Mouse (Mus musculus): ENCODE data around the gene Igf2bp3. TPM values are rescaled to one million over a fixed set of nuclear protein-coding genes. Genes with fewer than 3 reads are reported as not detected.
A peak's percentile ranks its signal among the peaks of the same experiment; 100 is the strongest.

The Igf2bp3 gene
- polyA plus RNA-seq, 1 experiment from 2014 or later = 145 TPM

DNA sequence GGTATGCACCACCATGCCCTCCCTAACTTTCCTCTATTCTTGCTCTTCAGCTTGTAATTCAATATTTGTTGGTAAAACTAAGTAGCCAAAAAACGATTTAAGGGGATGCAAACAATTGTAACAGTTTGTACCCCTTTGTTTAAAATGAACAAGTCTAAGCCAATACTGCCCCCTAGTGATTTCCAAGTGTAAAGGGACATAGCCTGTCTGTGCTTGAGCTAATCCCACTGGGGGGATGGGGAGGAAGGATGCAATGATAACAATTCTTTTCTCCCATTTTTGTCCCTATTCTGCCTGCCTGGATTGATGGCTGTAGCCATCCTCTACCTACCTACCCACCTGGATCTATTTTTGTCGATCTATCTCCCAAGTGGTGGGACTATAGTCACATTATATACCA lies 32.5 kb upstream of the Igf2bp3 start:
- Histone ChIP-seq H3K4me3 (ENCODE audit: low read depth, low read length) (no peak overlapping the region), H3K27me3 (ENCODE audit: control insufficient read depth, insufficient read depth, low read length) (no peaks in the 10 kb centered on the region), H3K9ac (ENCODE audit: low read length) (no peak overlapping the region), H3K4me1 (ENCODE audit: control insufficient read depth, insufficient read depth, low read length) (no peaks in the 10 kb centered on the region), H3K27ac (ENCODE audit: low read depth, low read length) (no peak overlapping the region), H3K9me3 (ENCODE audit: control insufficient read depth, low read length) (no peaks in the 10 kb centered on the region), H3K4me2 (no peak overlapping the region), H3K36me3 (ENCODE audit: control insufficient read depth, insufficient read depth, low read length) (peaks cover 34% of the 10 kb centered on the region; the same call in 1 of the 2 replicates)
- no peak for DNase-seq (ENCODE audit: low spot score, missing footprints)
- ATAC-seq (ENCODE audit: low FRiP score) = no peak
- 67% methylated on average over 2 of the region's 2 CpGs for WGBS

DNA sequence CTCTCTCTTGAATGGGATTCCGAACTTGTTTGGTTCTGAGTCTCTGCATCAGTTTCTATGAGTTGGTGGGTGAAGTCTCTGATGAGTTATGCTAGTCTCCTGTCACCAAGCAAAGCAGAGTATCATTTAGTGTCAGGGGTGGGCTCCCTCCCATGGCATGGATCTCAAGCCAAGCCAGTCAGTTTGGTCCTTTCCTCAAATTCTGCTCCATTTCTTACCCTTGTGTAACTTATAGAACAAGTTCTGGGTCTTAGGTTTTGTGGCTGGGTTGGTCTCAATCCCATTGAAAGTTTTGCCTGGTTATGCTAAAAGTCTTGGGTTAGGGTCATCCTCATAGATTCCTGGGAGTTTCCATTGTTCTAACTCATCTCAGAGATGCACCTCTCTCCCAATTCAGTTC lies 27.6 kb upstream of the Igf2bp3 start:
- 89% methylated on average over 1 of the region's 1 CpGs for WGBS
- Histone ChIP-seq H3K4me2 (no peak overlapping the region), H3K36me3 (ENCODE audit: control insufficient read depth, insufficient read depth, low read length) (peaks cover 23% of the 10 kb centered on the region; the same call in 1 of the 2 replicates), H3K9ac (ENCODE audit: low read length) (no peak overlapping the region), H3K4me1 (ENCODE audit: control insufficient read depth, insufficient read depth, low read length) (no peaks in the 10 kb centered on the region), H3K27ac (ENCODE audit: low read depth, low read length) (no peak overlapping the region), H3K27me3 (ENCODE audit: control insufficient read depth, insufficient read depth, low read length) (no peaks in the 10 kb centered on the region), H3K4me3 (ENCODE audit: low read depth, low read length) (no peak overlapping the region), H3K9me3 (ENCODE audit: control insufficient read depth, low read length) (no peaks in the 10 kb centered on the region)
- ATAC-seq (ENCODE audit: low FRiP score) (no peak), DNase-seq (ENCODE audit: low spot score, missing footprints) (no peak)

DNA sequence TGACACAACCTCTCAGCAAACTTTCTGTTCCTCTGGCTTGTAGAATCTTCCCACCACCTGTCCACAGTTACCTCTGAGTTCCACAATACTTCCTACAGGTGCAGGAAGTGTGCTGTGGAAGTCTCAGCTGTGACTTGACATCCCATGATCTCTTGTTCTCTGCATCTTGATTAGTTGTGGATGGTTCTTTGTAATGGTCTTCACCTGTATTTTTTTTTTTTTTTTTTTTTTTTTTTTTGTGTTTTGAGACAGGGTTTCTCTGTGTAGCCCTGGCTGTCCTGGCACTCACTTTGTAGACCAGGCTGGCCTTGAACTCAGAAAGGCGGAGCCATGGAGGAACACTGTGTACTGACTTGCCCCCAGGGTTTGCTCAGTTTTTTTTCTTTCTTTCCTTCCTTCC lies 26.8 kb upstream of the Igf2bp3 start:
- DNase-seq (ENCODE audit: low spot score, missing footprints) (no peak), ATAC-seq (ENCODE audit: low FRiP score) (no peak)
- Histone ChIP-seq H3K4me3 (ENCODE audit: low read depth, low read length) (no peak overlapping the region), H3K27me3 (ENCODE audit: control insufficient read depth, insufficient read depth, low read length) (no peaks in the 10 kb centered on the region), H3K9ac (ENCODE audit: low read length) (no peak overlapping the region), H3K9me3 (ENCODE audit: control insufficient read depth, low read length) (no peaks in the 10 kb centered on the region), H3K4me1 (ENCODE audit: control insufficient read depth, insufficient read depth, low read length) (no peaks in the 10 kb centered on the region), H3K4me2 (no peak overlapping the region), H3K36me3 (ENCODE audit: control insufficient read depth, insufficient read depth, low read length) (peaks cover 21% of the 10 kb centered on the region; the same call in 1 of the 2 replicates), H3K27ac (ENCODE audit: low read depth, low read length) (no peak overlapping the region)
- WGBS = 84% methylated on average over 1 of the region's 1 CpGs

DNA sequence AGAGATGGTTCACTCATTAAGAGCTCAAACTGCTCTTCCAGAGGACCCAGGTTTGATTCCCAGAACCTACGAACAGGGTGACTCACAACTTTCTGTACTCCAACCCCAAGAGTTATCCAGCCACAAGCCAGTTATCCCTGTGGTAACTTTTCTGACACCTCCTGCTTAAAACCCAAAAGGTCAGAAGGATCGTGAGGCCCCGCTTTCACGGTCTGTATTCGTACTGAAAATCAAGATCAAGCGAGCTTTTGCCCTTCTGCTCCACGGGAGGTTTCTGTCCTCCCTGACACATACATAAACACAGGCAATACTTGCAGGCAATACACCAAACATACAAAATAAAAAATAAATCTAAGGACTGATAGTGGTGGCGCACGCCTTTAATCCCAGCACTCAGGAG lies 21.6 kb upstream of the Igf2bp3 start:
- Histone ChIP-seq H3K9ac (ENCODE audit: low read length) (no peak overlapping the region), H3K27me3 (ENCODE audit: control insufficient read depth, insufficient read depth, low read length) (no peaks in the 10 kb centered on the region), H3K4me1 (ENCODE audit: control insufficient read depth, insufficient read depth, low read length) (no peaks in the 10 kb centered on the region), H3K9me3 (ENCODE audit: control insufficient read depth, low read length) (no peaks in the 10 kb centered on the region), H3K27ac (ENCODE audit: low read depth, low read length) (no peak overlapping the region), H3K4me2 (no peak overlapping the region), H3K4me3 (ENCODE audit: low read depth, low read length) (no peak overlapping the region), H3K36me3 (ENCODE audit: control insufficient read depth, insufficient read depth, low read length) (0 out of 2 replicates have a peak, but pooled peaks cover 2% of the 10 kb centered on the region)
- peak; percentile 100 for DNase-seq (ENCODE audit: low spot score, missing footprints)
- 50% methylated on average over 9 of the region's 9 CpGs for WGBS
- peak; percentile 97 for ATAC-seq (ENCODE audit: low FRiP score)

GRCm38 (mm10) chr6:49233356-49233755 lies 18.6 kb upstream of the Igf2bp3 start:
- no peaks in the 10 kb centered on the region for H3K4me1 ChIP-seq (ENCODE audit: control insufficient read depth, insufficient read depth, low read length)
- no peak for ATAC-seq (ENCODE audit: low FRiP score)
- no peak overlapping the region for H3K4me3 ChIP-seq (ENCODE audit: low read depth, low read length)
- no peaks in the 10 kb centered on the region for H3K27me3 ChIP-seq (ENCODE audit: control insufficient read depth, insufficient read depth, low read length)
- DNase-seq (ENCODE audit: low spot score, missing footprints) = no peak
- no peak overlapping the region for H3K4me2 ChIP-seq
- H3K9me3 ChIP-seq (ENCODE audit: control insufficient read depth, low read length) = no peaks in the 10 kb centered on the region
- no peak overlapping the region for H3K27ac ChIP-seq (ENCODE audit: low read depth, low read length)
- no peaks in the 10 kb centered on the region for H3K36me3 ChIP-seq (ENCODE audit: control insufficient read depth, insufficient read depth, low read length)
- no peak overlapping the region for H3K9ac ChIP-seq (ENCODE audit: low read length)
- WGBS = 63% methylated on average over 4 of the region's 4 CpGs

- Histone ChIP-seq H3K9ac (ENCODE audit: low read length) (no peak overlapping the region), H3K4me3 (ENCODE audit: low read depth, low read length) (no peak overlapping the region), H3K4me2 (no peak overlapping the region), H3K27me3 (ENCODE audit: control insufficient read depth, insufficient read depth, low read length) (no peaks in the 10 kb centered on the region), H3K36me3 (ENCODE audit: control insufficient read depth, insufficient read depth, low read length) (no peaks in the 10 kb centered on the region), H3K9me3 (ENCODE audit: control insufficient read depth, low read length) (no peaks in the 10 kb centered on the region), H3K4me1 (ENCODE audit: control insufficient read depth, insufficient read depth, low read length) (no peaks in the 10 kb centered on the region), H3K27ac (ENCODE audit: low read depth, low read length) (no peak overlapping the region)
- DNase-seq (ENCODE audit: low spot score, missing footprints) (peak; percentile 91), ATAC-seq (ENCODE audit: low FRiP score) (no peak)
- WGBS = 18% methylated on average over 7 of the region's 7 CpGs
Measured at GRCm38 (mm10) chr6:49228126-49228679, 13.4 kb upstream of the Igf2bp3 start.

GRCm38 (mm10) chr6:49227184-49227735 lies 12.5 kb upstream of the Igf2bp3 start:
- H3K4me3 ChIP-seq (ENCODE audit: low read depth, low read length) = no peak overlapping the region
- H3K36me3 ChIP-seq (ENCODE audit: control insufficient read depth, insufficient read depth, low read length) = no peaks in the 10 kb centered on the region
- no peaks in the 10 kb centered on the region for H3K9me3 ChIP-seq (ENCODE audit: control insufficient read depth, low read length)
- no peak overlapping the region for H3K27ac ChIP-seq (ENCODE audit: low read depth, low read length)
- WGBS = 9% methylated on average over 15 of the region's 15 CpGs
- no peak for ATAC-seq (ENCODE audit: low FRiP score)
- no peak overlapping the region for H3K4me2 ChIP-seq
- peak; percentile 91 for DNase-seq (ENCODE audit: low spot score, missing footprints)
- no peaks in the 10 kb centered on the region for H3K27me3 ChIP-seq (ENCODE audit: control insufficient read depth, insufficient read depth, low read length)
- H3K9ac ChIP-seq (ENCODE audit: low read length) = no peak overlapping the region
- no peaks in the 10 kb centered on the region for H3K4me1 ChIP-seq (ENCODE audit: control insufficient read depth, insufficient read depth, low read length)

- Histone ChIP-seq H3K4me2 (no peak overlapping the region), H3K4me1 (ENCODE audit: control insufficient read depth, insufficient read depth, low read length) (peaks cover 6% of the 10 kb centered on the region), H3K27ac (ENCODE audit: low read depth, low read length) (no peak overlapping the region), H3K36me3 (ENCODE audit: control insufficient read depth, insufficient read depth, low read length) (no peaks in the 10 kb centered on the region), H3K4me3 (ENCODE audit: low read depth, low read length) (no peak overlapping the region), H3K9ac (ENCODE audit: low read length) (no peak overlapping the region), H3K27me3 (ENCODE audit: control insufficient read depth, insufficient read depth, low read length) (no peaks in the 10 kb centered on the region), H3K9me3 (ENCODE audit: control insufficient read depth, low read length) (no peaks in the 10 kb centered on the region)
- ATAC-seq (ENCODE audit: low FRiP score) (no peak), DNase-seq (ENCODE audit: low spot score, missing footprints) (no peak)
- WGBS = 96% methylated on average over 3 of the region's 3 CpGs
Measured at GRCm38 (mm10) chr6:49225728-49226123, 11.0 kb upstream of the Igf2bp3 start.

- no peak for DNase-seq (ENCODE audit: low spot score, missing footprints)
- no peak overlapping the region for H3K9ac ChIP-seq (ENCODE audit: low read length)
- ATAC-seq (ENCODE audit: low FRiP score) = no peak
- H3K4me2 ChIP-seq = no peak overlapping the region
- no peaks in the 10 kb centered on the region for H3K36me3 ChIP-seq (ENCODE audit: control insufficient read depth, insufficient read depth, low read length)
- H3K4me1 ChIP-seq (ENCODE audit: control insufficient read depth, insufficient read depth, low read length) = peaks cover 8% of the 10 kb centered on the region
- no peak overlapping the region for H3K27ac ChIP-seq (ENCODE audit: low read depth, low read length)
- 73% methylated on average over 11 of the region's 11 CpGs for WGBS
- no peaks in the 10 kb centered on the region for H3K9me3 ChIP-seq (ENCODE audit: control insufficient read depth, low read length)
- no peaks in the 10 kb centered on the region for H3K27me3 ChIP-seq (ENCODE audit: control insufficient read depth, insufficient read depth, low read length)
- no peak overlapping the region for H3K4me3 ChIP-seq (ENCODE audit: low read depth, low read length)
Measured at GRCm38 (mm10) chr6:49224923-49225727, 10.4 kb upstream of the Igf2bp3 start.

All from midbrain, embryonic 11.5 days (tissue).